Mouse (Mus musculus): ENCODE results near the gene Paox. TPM values are rescaled to one million over a fixed set of nuclear protein-coding genes. Genes with fewer than 3 reads are reported as not detected.

The Paox gene
- polyA plus RNA-seq, 1 experiment from 2014 or later, result 18.6 TPM

Other genes with a start within 250 kb of the Paox start
- 0.11 and 0.40 TPM in 2 replicates for gene Kndc1, start 221.1 kb upstream of the Paox start, polyA plus RNA-seq (2016; fragmentation: Nextera tagmentation; extraction: Ambion mirVana)
- 0.20 and 0.36 TPM in 2 replicates for gene Utf1, start 172.0 kb upstream of the Paox start, polyA plus RNA-seq (2016; fragmentation: Nextera tagmentation; extraction: Ambion mirVana)
- 0.92 and 1.3 TPM in 2 replicates for gene 6430531B16Rik, start 137.0 kb upstream of the Paox start, polyA plus RNA-seq (2016; fragmentation: Nextera tagmentation; extraction: Ambion mirVana)
- 1.7 and 2.3 TPM in 2 replicates for gene Adam8, start 123.2 kb upstream of the Paox start, polyA plus RNA-seq (2016; fragmentation: Nextera tagmentation; extraction: Ambion mirVana)
- gene Zfp511, start 79.4 kb upstream of the Paox start, polyA plus RNA-seq (2016; fragmentation: Nextera tagmentation; extraction: Ambion mirVana), result 39.2 and 42.7 TPM in 2 replicates
- 80.2 and 80.8 TPM in 2 replicates for gene Tubgcp2, start 79.1 kb upstream of the Paox start, polyA plus RNA-seq (2016; fragmentation: Nextera tagmentation; extraction: Ambion mirVana)
- 2.6 and 9.9 TPM in 2 replicates for gene Msx3, start 66.7 kb upstream of the Paox start, polyA plus RNA-seq (2016; fragmentation: Nextera tagmentation; extraction: Ambion mirVana)
- 0.98 and 1.4 TPM in 2 replicates for gene Caly, start 33.3 kb upstream of the Paox start, polyA plus RNA-seq (2016; fragmentation: Nextera tagmentation; extraction: Ambion mirVana)
- gene Prap1, start 22.4 kb upstream of the Paox start, polyA plus RNA-seq (2016; fragmentation: Nextera tagmentation; extraction: Ambion mirVana), result not detected in 2 replicates
- gene Fuom, start 13.4 kb upstream of the Paox start, polyA plus RNA-seq (2016; fragmentation: Nextera tagmentation; extraction: Ambion mirVana), result 12.4 and 15.9 TPM in 2 replicates
- gene Echs1, start 677 bp downstream of the Paox start, polyA plus RNA-seq (2016; fragmentation: Nextera tagmentation; extraction: Ambion mirVana), result 174 and 178 TPM in 2 replicates
- 25.3 and 31.3 TPM in 2 replicates for gene Mtg1, start 21.8 kb downstream of the Paox start, polyA plus RNA-seq (2016; fragmentation: Nextera tagmentation; extraction: Ambion mirVana)
- 0.15 and 0.67 TPM in 2 replicates for gene Sprn, start 39.1 kb downstream of the Paox start, polyA plus RNA-seq (2016; fragmentation: Nextera tagmentation; extraction: Ambion mirVana)
- gene Olfr522, start 49.0 kb downstream of the Paox start, polyA plus RNA-seq (2016; fragmentation: Nextera tagmentation; extraction: Ambion mirVana), result not detected in 2 replicates
- gene Olfr523, start 57.4 kb downstream of the Paox start, polyA plus RNA-seq (2016; fragmentation: Nextera tagmentation; extraction: Ambion mirVana), result not detected in 2 replicates
- gene Olfr524, start 90.2 kb downstream of the Paox start, polyA plus RNA-seq (2016; fragmentation: Nextera tagmentation; extraction: Ambion mirVana), result not detected in 2 replicates
- gene Cd163l1, start 102.5 kb downstream of the Paox start, polyA plus RNA-seq (2016; fragmentation: Nextera tagmentation; extraction: Ambion mirVana), result not detected in 2 replicates
- gene 5830411N06Rik, start 131.5 kb downstream of the Paox start, polyA plus RNA-seq (2016; fragmentation: Nextera tagmentation; extraction: Ambion mirVana), result not detected in 2 replicates
- gene Olfr525, start 205.1 kb downstream of the Paox start, polyA plus RNA-seq (2016; fragmentation: Nextera tagmentation; extraction: Ambion mirVana), result 0.03 TPM in 1 of 2 replicates, not detected in the other
- gene Olfr527, start 218.2 kb downstream of the Paox start, polyA plus RNA-seq (2016; fragmentation: Nextera tagmentation; extraction: Ambion mirVana), result not detected in 2 replicates
- gene Olfr60, start 245.9 kb downstream of the Paox start, polyA plus RNA-seq (2016; fragmentation: Nextera tagmentation; extraction: Ambion mirVana), result not detected in 2 replicates

Measured in embryonic facial prominence, embryonic 10.5 days (tissue).